Mouse (Mus musculus): Measurements from ENCODE around the gene Jam2.

GRCm38 (mm10) chr16:84773268-84773861 lies 558 bp upstream of the Jam2 start:
- TF ChIP-seq CTCF (IDR thresholded peaks at IDR 0.05; ENCODE audit: borderline replicate concordance, control insufficient read depth, extremely low read depth, insufficient read depth, low read length, poor library complexity) (no peak), POLR2A (IDR thresholded peaks at IDR 0.05; ENCODE audit: control insufficient read depth, extremely low read depth, insufficient read depth, low read length, poor library complexity) (no peak)

Data from thymus, adult 2 months (tissue).